Mouse (Mus musculus): ENCODE results near the gene Gm20736.
"Not testable (repeated sequence)": the region's sequence is repeated elsewhere in the genome, so short reads cannot be mapped to it uniquely, and the experiment has no call there.

The Gm20736 gene

DNA sequence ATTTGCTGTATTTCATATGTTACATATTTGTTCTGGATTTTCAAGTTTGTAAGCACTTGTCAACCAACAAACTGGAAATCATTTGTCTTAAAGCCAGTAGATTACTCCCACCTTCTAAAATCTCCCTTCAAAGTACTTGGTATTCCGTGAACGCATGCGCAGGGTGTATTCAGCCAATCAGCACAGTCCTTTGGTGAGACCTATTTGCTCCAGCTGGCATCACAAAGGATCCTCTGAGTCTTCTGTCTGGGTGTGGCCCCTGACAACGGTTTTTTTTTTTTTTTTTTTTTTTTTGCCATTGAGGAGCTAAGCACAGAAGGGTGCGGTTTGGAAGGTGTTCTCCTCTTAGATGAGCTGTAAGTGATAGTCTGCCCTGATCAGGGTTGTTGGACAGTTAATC, at the start of gene Gm20736:
Gene Gm20736 (plus strand): TSS at position 301 of the 400 bp plus-strand sequence.
- not testable (repeated sequence) for DNase-seq (ENCODE audit: low read depth, low spot score)
